Mouse (Mus musculus) lung, postnatal 0 days (tissue): ENCODE measurements around the gene Akip1.

Experiments used
- CTCF ChIP-seq: IDR thresholded peaks from 2 replicates; pipeline ENCODE4 v1.5.1; 2016; ENCODE audit warnings: antibody characterized with exemption, mild to moderate bottlenecking
- EP300 ChIP-seq: IDR thresholded peaks from 2 replicates; pipeline ENCODE4 v1.6.1; 2016; ENCODE audit warnings: antibody characterized with exemption, mild to moderate bottlenecking, control low read depth

DNA sequence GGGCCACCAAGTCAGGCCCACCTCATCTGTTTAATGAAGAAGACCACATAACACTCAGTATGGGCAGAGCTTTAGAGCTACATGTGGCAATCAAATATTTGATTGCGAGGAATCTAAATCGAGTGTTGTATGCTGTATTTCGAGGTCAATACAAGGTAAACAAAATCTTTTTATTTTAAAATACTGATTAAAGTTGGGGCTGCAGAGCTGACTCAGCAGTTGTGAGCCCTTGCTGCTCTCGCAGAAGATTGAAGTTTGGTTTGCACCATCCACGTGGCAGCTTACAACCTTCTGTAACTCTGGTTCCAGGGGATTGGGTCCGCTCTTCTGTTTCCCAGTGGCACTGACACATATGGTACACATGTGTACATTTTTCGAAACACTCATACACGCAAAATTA is 50.5 kb downstream of the Akip1 start:
- no peak for TF ChIP-seq CTCF
- TF ChIP-seq EP300, result no peak
